Mouse (Mus musculus): ENCODE results near the gene Card10.

- TF ChIP-seq CTCF (IDR thresholded peaks at IDR 0.05; ENCODE audit: low read depth) (no peak), EP300 (IDR thresholded peaks at IDR 0.05; ENCODE audit: low read depth) (no peak)
These were observed 28.2 kb upstream of the Card10 start for GRCm38 (mm10) chr15:78830742-78831719.
